Mouse (Mus musculus): ENCODE measurements around the gene Lars2. TPM values are rescaled to one million over a fixed set of nuclear protein-coding genes. Genes with fewer than 3 reads are reported as not detected.
"Not testable (repeated sequence)": the region's sequence is repeated elsewhere in the genome, so short reads cannot be mapped to it uniquely, and the experiment has no call there.

The Lars2 gene
- polyA plus RNA-seq, 1 experiment from 2014 or later, result 1,252 TPM

DNA sequence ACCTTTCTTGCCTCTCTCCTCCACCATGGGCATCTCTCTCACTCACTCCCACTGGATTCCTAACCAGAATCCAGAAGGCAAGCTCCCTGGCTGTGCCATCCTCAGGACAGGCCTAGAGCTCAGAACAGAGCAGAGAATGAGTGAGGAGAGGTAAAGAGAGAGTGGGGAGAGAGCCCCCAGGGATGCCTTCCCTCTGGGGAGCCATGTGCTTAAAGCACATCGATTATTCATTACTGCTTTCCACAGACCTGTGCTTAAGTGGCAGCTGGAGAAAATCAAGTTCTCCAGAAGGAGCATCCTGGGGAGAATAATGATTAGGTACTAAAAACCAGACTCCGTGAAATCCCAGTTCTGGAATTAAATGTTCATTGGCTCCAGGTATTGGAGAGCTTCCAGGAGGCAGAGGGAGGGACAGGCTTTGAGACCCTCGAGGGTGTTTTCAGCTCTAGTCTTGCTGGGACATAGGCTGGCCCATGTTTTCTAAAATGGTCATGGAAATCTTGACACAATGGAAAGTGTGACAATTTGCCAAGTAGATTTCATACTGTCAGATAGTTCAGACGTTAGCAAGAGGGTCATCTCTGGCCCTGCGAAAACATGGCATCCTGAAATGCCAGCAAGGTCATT is 31.6 kb upstream of the Lars2 start:
- no peak overlapping the region for H3K4me3 ChIP-seq (ENCODE audit: low read depth, low read length)
- H3K36me3 ChIP-seq (ENCODE audit: control insufficient read depth, insufficient read depth, low read length), result no peaks in the 10 kb centered on the region
- WGBS, result 55% methylated on average over 5 of the region's 5 CpGs
- no peaks in the 10 kb centered on the region for H3K4me1 ChIP-seq (replicated peaks; ENCODE audit: control insufficient read depth, insufficient read depth)
- no peak overlapping the region for H3K9ac ChIP-seq (ENCODE audit: low read length)
- TF ChIP-seq CTCF (IDR thresholded peaks at IDR 0.05; ENCODE audit: low read depth) (no peak), EP300 (optimal IDR thresholded peaks at IDR 0.05) (no peak)
- ATAC-seq (ENCODE audit: low FRiP score, low TSS enrichment) (no peak), DNase-seq (ENCODE audit: low spot score) (no peak)
- no peak overlapping the region for H3K27ac ChIP-seq (replicated peaks)
- H3K4me2 ChIP-seq (replicated peaks; ENCODE audit: low read depth), result no peak overlapping the region
- H3K9me3 ChIP-seq (ENCODE audit: control insufficient read depth, low read length), result no peaks in the 10 kb centered on the region
- no peaks in the 10 kb centered on the region for H3K27me3 ChIP-seq (ENCODE audit: control insufficient read depth, insufficient read depth, low read length)

DNA sequence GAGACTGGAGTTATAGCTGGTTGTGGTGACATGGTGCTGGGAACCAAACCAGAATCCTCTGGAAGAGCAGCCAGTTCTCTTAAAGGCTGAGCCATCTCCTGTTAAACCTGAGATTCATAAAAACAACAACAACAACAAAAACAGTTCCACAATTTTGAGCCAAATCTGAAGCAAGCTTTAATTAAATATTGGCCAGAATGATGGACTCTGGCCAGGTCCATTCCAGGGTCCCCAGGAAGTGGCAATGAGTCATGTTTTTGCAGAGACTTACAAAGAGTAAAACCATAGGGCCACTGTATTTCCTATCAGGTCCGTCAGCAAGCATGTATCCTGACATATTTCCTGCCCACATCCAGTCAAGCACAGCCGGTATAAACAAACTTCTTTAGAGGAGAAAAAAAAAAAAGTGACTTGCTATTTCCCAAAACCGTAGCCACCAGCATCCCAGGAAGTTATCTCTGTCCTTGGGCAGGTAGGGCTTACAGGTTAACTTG is 27.0 kb upstream of the Lars2 start:
- Histone ChIP-seq H3K36me3 (ENCODE audit: control insufficient read depth, insufficient read depth, low read length) (no peaks in the 10 kb centered on the region), H3K4me1 (replicated peaks; ENCODE audit: control insufficient read depth, insufficient read depth) (no peaks in the 10 kb centered on the region), H3K4me2 (replicated peaks; ENCODE audit: low read depth) (no peak overlapping the region), H3K27ac (replicated peaks) (no peak overlapping the region), H3K4me3 (ENCODE audit: low read depth, low read length) (no peak overlapping the region), H3K9me3 (ENCODE audit: control insufficient read depth, low read length) (no peaks in the 10 kb centered on the region), H3K27me3 (ENCODE audit: control insufficient read depth, insufficient read depth, low read length) (no peaks in the 10 kb centered on the region), H3K9ac (ENCODE audit: low read length) (no peak overlapping the region)
- TF ChIP-seq CTCF (IDR thresholded peaks at IDR 0.05; ENCODE audit: low read depth) (no peak), EP300 (optimal IDR thresholded peaks at IDR 0.05) (no peak)
- no peak for DNase-seq (ENCODE audit: low spot score)
- no peak for ATAC-seq (ENCODE audit: low FRiP score, low TSS enrichment)
- WGBS, result 50% methylated on average over 3 of the region's 3 CpGs

DNA sequence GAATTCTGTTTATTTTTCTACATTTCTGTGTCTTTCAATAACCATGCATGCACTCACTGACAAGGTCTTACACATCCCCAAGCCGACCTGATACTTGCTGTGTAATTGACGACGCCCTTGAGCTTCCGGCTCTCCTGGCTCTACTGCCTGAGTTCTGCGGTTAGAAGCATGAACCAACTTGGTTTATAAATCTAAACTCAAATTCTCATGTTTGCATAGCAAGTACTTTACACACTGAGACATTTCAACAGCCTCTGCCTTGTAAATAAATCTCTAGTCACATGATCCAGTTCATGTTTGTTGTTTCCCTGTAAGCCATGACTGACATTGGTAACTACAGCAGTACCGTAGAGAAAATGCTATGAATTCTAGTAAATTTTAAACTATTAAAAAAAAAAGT is 25.5 kb upstream of the Lars2 start:
- Histone ChIP-seq H3K27ac (replicated peaks) (no peak overlapping the region), H3K36me3 (ENCODE audit: control insufficient read depth, insufficient read depth, low read length) (no peaks in the 10 kb centered on the region), H3K9me3 (ENCODE audit: control insufficient read depth, low read length) (no peaks in the 10 kb centered on the region), H3K9ac (ENCODE audit: low read length) (no peak overlapping the region), H3K27me3 (ENCODE audit: control insufficient read depth, insufficient read depth, low read length) (no peaks in the 10 kb centered on the region), H3K4me3 (ENCODE audit: low read depth, low read length) (no peak overlapping the region), H3K4me1 (replicated peaks; ENCODE audit: control insufficient read depth, insufficient read depth) (no peaks in the 10 kb centered on the region), H3K4me2 (replicated peaks; ENCODE audit: low read depth) (no peak overlapping the region)
- DNase-seq (ENCODE audit: low spot score) (peak; percentile 23), ATAC-seq (ENCODE audit: low FRiP score, low TSS enrichment) (peak; percentile 79)
- TF ChIP-seq EP300 (optimal IDR thresholded peaks at IDR 0.05), result no peak
- TF ChIP-seq CTCF (IDR thresholded peaks at IDR 0.05; ENCODE audit: low read depth), result no peak
- 25% methylated on average over 6 of the region's 6 CpGs for WGBS

GRCm38 (mm10) chr9:123343069-123343468 is 23.7 kb upstream of the Lars2 start:
- H3K36me3 ChIP-seq (ENCODE audit: control insufficient read depth, insufficient read depth, low read length), result no peaks in the 10 kb centered on the region

DNA sequence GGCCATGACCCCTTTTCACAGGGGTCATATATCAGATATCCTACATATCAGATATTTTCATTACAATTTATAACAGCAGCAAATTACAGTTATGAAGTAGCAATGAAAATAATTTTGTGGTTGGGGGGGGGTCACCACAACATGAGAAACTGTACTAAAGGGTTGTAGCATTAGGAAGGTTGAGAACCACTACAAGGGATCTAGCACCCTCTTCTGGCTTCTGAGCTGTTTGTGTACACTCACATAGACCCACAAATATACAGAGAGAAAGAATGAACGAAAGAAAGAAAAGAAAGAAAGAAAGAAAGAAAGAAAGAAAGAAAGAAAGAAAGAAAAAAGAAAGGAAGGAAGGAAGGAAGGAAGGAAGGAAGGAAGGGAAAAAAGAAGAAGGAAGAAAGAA is 17.4 kb upstream of the Lars2 start:
- not testable (repeated sequence) for DNase-seq (ENCODE audit: low spot score); H3K4me1 ChIP-seq (replicated peaks; ENCODE audit: control insufficient read depth, insufficient read depth); H3K9ac ChIP-seq (ENCODE audit: low read length); H3K4me2 ChIP-seq (replicated peaks; ENCODE audit: low read depth); H3K36me3 ChIP-seq (ENCODE audit: control insufficient read depth, insufficient read depth, low read length); H3K9me3 ChIP-seq (ENCODE audit: control insufficient read depth, low read length); H3K27me3 ChIP-seq (ENCODE audit: control insufficient read depth, insufficient read depth, low read length); H3K4me3 ChIP-seq (ENCODE audit: low read depth, low read length); H3K27ac ChIP-seq (replicated peaks); ATAC-seq (ENCODE audit: low FRiP score, low TSS enrichment)
- peak; percentile 16; the same call in 1 of the 2 replicates for TF ChIP-seq CTCF (IDR thresholded peaks at IDR 0.05; ENCODE audit: low read depth)
- 100% methylated on average over 1 of the region's 1 CpGs for WGBS

More at GRCm38 (mm10) chr9:123343069-123343468, 23.7 kb upstream of the Lars2 start:
- Histone ChIP-seq H3K4me1 (replicated peaks; ENCODE audit: control insufficient read depth, insufficient read depth) (no peaks in the 10 kb centered on the region), H3K9me3 (ENCODE audit: control insufficient read depth, low read length) (no peaks in the 10 kb centered on the region), H3K27ac (replicated peaks) (no peak overlapping the region), H3K4me3 (ENCODE audit: low read depth, low read length) (no peak overlapping the region), H3K27me3 (ENCODE audit: control insufficient read depth, insufficient read depth, low read length) (no peaks in the 10 kb centered on the region), H3K9ac (ENCODE audit: low read length) (no peak overlapping the region), H3K4me2 (replicated peaks; ENCODE audit: low read depth) (no peak overlapping the region)
- no peak for TF ChIP-seq CTCF (IDR thresholded peaks at IDR 0.05; ENCODE audit: low read depth)
- no peak for TF ChIP-seq EP300 (optimal IDR thresholded peaks at IDR 0.05)
- DNase-seq (ENCODE audit: low spot score) (no peak), ATAC-seq (ENCODE audit: low FRiP score, low TSS enrichment) (no peak)
- WGBS, result 55% methylated on average over 3 of the region's 3 CpGs

- WGBS, result 63% methylated on average over 3 of the region's 3 CpGs
Measured at GRCm38 (mm10) chr9:123359981-123360380, 6.7 kb upstream of the Lars2 start.

More at GRCm38 (mm10) chr9:123359981-123360380, 6.7 kb upstream of the Lars2 start:
- Histone ChIP-seq H3K27ac (replicated peaks) (no peak overlapping the region), H3K36me3 (ENCODE audit: control insufficient read depth, insufficient read depth, low read length) (no peaks in the 10 kb centered on the region), H3K4me2 (replicated peaks; ENCODE audit: low read depth) (no peak overlapping the region), H3K4me1 (replicated peaks; ENCODE audit: control insufficient read depth, insufficient read depth) (no peaks in the 10 kb centered on the region), H3K4me3 (ENCODE audit: low read depth, low read length) (no peak overlapping the region), H3K9me3 (ENCODE audit: control insufficient read depth, low read length) (no peaks in the 10 kb centered on the region), H3K9ac (ENCODE audit: low read length) (no peak overlapping the region), H3K27me3 (ENCODE audit: control insufficient read depth, insufficient read depth, low read length) (no peaks in the 10 kb centered on the region)
- ATAC-seq (ENCODE audit: low FRiP score, low TSS enrichment) (no peak), DNase-seq (ENCODE audit: low spot score) (no peak)
- no peak for TF ChIP-seq CTCF (IDR thresholded peaks at IDR 0.05; ENCODE audit: low read depth)
- TF ChIP-seq EP300 (optimal IDR thresholded peaks at IDR 0.05), result no peak
